Mouse (Mus musculus): Measurements from ENCODE around the gene Srrt.
A peak's percentile ranks its signal among the peaks of the same experiment; 100 is the strongest.

Srrt gene

DNA sequence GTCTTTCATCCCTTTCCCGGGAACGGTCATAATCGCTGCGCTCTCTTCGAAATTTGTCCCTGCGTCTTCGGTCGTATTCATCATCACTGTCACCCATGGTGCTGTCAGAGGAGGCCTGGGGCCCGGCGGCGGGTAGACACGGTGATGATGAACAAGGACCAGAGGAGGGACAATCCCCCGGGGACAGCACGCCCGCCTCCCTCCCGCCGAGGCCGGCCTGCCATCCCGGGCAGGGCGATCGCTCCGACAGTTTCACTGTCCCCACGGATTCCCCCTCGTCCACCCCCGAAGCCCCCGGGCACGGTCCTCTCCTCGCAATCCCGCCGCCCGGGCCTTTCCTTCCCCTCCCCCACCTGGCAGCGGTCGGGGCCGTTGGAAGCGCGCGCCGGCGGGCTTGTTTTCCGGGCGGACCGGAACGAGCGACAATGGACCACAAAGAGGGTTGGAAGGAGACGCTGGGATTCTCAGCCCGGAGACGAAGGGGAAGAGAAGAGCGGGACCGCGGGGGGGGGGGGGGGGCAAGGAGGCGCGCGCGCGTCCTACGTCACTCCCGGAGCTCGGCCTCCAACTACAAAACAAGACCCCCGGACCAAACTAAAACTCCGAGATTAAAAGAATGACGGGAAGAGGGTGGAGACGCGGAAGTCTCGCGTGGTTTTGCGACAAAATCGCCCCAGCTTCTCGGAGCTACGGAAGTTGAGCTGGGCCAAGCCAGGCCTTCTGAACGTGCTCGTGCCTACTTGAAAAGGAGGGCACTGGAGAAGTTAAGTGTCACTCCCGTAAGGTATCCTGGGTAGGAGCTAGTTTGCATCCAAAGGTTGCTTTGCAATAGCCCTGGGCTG is at the start of gene Srrt:
Gene Srrt, minus strand, starts transcription at position 604 of the 842 bp plus-strand sequence.
- peak; percentile 92 for DNase-seq

DNA sequence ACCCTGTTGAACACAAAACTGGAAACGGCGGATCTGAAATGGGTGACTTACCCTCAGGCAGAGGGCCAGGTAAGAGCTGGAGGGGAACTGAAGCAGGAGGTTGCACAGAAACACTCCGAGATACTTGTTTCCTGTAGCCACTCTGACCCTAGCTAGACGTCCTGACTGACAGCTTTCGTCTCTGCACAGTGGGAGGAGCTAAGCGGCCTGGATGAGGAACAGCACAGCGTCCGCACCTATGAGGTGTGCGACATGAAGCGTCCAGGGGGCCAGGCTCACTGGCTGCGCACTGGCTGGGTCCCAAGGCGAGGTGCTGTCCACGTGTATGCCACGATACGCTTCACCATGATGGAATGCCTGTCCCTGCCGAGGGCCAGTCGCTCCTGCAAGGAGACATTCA is 46.6 kb upstream of the Srrt start:
- no peak for DNase-seq

DNA sequence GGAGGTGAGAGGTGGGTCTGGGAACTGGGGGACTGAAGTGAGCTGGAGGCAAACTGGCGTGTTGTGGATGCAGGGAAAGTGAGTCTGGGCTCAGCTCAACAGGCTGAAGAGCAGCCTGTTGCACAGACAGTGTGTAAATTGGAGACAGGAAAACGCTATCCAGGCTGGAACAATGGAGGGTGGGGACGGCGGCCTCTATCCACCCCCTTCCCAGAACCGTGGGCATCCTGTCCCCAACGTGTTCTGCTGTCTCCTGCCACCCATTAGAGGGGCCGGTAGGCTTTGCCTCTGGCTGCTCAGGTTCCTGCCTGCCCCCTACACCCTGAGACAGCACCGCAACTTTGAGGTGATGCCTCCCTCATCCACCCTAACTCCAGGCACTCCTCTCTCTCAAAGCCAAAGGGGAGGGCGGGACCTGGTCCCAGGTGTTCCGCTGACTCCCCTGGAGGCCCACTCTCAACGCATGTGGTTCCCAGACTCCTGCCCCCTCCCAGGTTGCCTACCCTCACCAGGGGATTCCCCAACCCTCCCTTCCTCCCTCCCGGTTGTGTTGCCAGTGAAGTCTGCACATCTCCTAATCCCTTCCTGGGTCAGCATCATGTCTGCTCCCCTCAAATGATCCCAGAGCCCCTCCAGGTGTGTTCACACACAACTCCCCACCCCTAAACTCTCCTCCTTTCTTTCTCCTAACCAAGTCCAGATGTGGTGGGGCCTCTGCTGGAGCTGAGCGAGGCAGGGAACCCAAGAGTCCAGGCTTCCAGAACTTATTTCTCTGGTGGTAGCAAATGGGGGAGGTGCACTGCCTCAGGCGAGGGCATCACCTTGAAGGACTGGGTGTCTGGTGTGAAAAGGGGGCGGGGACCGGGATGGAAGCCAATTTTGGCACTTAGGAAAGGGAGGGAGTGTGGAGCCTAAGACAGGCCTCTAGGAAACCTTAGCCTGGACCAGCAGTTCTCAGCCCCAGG is 44.8 kb upstream of the Srrt start:
- no peak for DNase-seq

DNA sequence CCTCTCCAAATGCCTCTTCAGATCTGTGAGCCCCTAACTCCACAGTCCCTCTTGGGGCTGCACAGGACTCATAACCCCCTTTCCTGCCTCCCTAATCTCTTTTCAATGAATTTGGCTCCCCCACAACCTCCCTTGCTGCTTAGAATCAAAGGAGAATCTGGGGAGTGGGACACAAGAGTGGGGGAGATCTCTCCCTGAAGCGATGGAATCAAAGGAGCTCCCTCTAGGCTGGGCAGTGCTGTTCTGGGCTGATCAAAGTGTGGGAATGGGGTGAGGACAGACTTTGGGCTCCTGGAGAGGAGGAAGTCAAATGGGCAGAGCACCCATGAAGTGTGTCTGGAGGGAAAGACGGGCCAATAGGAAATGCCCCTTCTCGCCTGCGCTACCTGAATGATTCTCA is 43.9 kb upstream of the Srrt start:
- DNase-seq: no peak

DNA sequence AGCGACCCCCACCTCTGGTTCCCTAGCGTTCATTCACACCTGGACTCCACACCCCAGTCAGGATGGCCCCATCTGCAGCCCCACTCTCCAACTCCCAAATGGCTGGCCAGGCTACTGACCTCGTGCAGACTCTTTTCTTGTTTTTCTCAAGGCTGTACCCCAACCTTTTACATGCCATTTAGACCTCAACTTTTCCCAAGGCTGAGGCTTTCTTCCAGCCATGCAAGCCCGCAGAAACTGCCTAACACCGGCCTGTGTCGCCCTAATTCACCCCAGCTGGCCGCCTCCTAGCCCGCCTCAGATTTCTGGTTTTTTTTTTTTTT is 43.5 kb upstream of the Srrt start:
- DNase-seq: no peak

DNA sequence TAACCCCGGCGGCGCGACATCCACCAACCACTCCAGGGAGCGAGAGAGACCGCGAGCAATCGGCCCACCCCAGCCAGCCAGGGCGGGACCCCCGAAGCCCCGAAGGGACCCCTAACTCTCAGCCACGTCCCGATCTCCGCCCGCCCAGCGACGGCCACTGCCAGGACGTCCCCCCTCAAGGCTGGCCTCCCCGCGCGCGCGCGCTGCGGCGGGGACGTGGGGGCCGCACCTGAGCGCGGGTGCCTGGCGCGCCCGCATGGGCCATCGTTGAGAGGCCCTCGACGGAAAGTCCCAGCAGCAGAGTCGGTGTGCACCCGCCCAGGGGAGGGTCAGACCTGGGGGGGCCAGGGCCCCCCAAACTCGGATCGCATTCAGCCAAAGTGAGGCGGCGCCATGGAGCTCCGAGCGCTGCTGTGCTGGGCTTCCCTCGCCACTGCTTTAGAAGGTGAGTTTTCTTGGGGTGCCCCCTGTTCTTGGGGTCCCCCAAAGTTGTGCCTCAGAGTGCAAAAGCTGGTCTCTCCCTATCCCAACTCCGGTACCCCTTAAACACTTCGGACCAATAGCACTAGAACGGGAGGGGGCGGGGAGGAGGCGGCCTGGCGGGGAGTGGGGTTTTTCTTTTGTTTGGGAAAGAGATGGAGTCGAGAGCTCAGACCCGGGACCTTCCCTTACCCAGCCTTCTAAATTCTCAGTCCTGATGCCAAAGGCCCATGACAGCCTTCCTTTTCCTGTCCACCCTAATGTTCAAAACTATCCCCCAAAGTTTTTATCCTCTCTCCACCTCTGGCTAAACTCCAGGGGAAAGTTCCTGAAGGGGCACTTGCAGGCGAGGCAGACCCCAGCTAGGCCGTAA is 43.0 kb upstream of the Srrt start:
- DNase-seq: no peak

DNA sequence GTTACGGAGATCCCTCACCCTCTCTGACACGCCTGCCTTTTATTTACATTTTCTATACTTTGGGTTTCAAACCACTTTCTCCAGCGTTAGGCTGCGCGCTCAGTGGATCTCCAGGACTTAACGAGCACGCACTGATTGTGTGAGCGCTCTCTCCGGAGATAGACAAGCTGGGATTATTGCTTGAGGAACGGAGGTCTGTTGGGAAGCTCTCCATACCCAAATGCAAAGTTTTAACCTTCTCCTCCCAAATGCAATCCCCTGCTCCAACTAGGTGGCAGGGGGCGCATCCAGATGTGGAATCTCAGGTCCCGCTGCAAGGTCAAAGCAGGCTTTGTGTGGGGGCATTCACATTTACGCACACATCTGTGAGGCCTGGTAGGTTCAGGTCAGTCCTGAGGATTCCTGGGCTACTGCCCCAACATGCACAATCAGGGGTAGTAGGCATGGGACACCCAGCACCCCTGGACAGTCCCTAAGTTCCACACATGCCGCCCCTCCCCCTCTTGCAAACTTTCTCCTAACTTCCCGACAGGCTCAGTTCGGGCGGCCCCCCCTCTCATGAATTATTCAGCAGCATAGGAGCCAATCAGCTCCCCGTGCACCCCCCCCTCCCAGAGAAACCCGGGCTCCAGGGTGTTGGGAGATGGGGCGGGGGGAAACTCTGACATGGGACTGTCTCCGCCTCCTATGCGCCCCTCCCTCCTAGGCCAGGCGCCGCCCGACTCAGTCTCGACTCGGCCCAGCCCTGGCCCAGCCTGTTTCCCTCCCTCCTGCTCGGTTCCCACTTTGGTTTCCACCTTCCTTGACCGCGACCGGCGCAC is 42.1 kb upstream of the Srrt start, which contains the start of gene Ephb4:
Gene Ephb4, plus strand, starts transcription at position 726 of the 821 bp plus-strand sequence.
- peak; percentile 38 for DNase-seq

DNA sequence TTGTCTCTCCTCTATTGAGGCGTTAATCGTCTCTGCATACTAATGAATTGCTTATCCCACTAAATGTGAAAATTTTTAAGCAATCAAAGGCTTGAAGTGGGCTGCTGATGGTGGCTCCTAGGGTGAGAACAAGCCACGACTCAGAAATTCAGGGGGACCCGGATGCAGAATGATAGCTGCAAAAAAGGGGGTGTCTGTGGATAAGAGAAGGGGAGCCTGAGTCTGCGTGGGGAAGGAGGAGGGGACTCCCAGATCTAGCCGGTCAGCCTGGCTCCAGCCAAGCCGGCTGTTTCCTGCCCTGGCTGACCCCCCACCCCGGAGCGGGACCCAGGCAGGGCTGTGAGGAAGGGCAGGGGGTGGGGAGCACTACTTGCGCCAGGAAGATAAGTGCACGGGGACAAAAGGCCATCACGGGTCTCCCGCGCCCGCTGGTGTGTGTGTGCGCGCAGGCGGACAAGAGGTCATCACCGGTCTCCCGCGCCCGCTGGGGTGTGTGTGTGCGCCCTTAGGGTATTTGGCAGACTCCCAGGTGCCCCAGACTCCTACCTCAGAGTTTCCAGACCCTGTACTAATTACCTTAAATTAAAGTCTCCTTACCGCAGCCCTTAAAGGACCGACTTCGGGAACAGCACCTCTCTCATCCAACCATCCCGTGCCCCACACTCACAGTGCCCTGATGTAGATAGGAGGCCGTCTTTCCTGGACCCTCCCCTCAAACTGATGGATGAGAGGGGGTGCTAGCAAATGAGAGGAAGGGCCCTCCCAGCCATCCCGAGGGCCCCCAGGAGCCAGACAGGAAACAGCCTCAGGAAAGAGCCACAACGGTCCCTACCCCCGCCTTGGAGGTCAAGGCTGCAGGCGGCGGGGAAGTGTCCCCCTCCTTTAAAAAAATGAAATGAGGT is 41.3 kb upstream of the Srrt start:
- DNase-seq: no peak

DNA sequence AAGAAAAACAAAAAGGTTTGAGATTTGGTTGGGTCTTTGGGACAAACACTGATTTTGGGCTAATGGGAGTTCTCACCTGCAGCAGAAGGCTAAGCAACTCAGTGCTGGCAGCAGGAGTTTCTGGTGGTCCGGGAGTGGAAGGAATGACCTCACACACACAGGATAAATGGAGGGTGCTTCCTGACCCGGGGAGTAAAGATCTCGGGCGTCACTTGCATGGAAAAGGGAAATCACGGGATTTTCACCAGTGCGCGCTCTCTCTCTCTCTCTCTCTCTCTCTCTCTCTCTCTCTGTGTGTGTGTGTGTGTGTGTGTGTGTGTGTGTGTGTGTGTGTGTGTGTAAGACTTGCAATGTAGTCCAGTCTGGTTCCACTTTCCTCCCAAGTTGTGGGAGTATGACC is 40.4 kb upstream of the Srrt start:
- no peak for DNase-seq

DNA sequence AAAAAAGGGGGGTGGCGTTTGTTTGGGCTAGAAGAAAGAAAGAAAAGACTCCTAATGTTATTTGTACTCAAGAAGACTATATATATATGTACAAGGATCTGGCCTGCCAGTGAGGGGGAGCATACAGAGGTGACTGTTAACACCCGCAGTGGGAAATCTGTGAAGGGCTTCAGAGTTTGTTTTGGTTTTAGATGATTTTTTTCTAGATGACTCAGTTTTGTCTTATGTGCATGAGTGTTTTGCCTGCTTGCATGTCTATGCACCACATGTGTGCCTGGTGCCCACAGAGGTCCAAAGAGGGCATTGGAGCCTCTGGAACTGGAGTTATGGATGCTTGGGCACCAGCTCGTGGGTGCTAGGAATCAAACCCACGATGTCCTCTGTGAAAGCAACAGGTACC is 39.5 kb upstream of the Srrt start:
- DNase-seq: no peak

DNA sequence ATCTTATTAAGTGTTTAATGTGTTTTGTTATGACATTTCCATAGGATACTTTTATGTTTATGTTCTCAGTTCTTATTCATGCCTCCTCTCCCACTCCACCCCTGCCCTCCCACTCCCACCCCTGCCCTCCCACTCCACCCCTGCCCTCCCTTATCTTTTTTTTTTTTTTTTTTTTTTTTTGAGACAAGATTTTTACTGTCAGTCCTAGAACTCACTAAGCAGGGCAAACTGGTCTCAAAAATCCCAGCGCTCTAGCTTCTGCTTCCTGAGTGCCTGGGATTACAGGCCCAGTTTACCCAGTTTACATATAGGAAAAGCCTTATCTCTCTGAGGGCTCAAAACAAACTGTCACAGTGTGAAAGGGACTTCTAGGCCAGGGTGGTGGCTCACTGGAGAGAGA is 38.9 kb upstream of the Srrt start:
- DNase-seq: no peak

DNA sequence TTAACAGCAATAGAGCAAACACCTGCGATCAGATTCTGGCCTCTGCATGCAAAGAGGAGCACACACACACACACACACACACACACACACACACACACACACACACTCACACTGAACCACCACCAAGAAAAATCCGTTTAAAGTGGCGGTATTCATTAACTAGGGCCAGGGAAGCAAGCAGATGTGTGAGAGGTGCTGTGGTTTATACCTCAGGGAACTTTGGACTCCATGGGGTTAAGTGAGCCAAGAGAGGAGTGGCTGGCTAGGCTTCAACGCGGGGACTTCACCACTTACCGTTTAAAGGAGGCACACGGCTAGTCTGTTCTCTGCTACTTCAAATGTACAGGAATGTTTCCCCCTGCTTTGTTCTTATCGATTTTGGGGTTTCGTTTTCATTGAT is 38.3 kb upstream of the Srrt start:
- no peak for DNase-seq

DNA sequence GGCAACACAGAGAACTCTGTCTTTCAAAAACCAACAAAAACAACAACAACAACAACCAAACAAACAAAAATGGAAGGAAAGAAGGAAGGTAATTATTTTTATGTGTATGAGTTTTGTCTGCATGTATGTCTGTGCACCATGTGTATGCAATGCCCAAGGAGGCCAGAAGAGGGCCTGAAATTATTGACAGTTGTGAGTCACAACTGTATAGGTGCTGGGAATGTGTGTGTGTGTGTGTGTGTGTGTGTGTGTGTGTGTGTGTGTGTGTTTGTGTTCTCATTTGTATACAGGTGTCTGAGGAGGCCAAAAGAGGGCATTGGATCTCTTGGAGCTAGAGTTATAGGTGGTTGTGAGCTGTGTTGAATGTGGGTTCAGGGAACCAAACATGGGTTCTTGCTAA is 36.4 kb upstream of the Srrt start:
- no peak for DNase-seq

DNA sequence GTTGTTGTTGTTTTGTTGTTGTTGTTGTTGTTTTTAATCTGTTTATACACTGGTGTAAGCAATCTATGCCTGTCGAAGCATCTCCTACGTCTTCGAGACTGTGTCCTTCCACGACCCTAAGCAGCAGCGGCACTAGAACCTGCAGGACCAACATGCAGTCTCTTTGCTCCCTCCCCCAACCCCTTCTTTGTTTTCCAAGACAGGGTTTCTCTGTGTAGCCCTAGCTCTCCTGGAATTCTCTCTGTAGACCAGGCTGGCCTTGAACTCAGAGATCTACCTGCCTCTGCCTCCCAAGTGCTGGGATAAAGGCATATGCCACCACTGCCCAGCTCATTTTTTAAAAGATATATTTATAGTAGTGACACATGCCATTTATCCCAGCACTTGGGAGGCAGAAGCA is 35.9 kb upstream of the Srrt start:
- no peak for DNase-seq

DNA sequence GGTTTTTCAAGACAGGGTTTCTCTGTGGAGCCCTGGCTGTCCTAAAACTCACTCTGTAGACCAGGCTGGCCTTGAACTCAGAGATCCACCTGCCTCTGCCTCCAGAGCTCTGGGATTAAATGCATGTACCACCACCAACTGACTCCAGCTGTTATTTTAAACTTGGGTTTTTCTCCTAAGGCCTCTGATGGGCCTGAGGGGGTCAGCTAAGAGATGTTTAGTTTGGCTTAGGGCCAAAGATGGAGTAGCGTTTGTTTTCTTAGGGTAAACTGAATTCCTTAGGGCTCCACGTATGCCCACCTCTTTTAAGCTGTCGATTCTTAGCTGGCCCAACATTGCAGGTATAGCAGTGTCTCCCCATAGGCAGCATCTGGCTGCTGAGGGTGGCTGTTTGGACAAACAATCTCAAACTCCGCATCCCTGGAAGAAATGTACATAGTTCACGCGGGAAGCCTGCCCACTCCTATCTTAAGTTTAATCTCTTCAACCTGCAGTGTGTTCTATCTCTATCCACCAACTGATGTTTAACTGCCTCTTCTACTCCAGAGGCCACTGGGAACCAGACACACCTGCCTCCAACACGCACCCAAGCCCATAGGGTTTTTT is 35.0 kb upstream of the Srrt start:
- no peak for DNase-seq

DNA sequence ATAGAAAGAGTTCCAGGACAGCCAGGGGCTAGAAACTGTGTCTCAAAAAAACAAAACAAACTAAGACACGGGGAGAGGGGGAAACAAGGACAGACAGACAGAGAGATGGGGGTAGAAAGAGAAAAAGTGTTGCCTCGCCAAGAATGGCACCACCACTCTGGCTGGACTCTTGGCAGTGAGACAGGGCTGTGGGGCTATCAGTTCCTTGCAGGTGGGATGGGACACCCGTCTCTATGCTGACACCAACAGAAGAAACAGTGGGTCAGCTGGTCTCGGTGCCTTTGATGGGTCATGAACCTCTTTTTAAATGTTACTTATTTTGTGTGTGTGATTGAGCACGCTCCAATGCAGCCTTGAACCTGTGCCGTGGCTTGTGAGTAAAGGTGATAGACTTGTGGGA is 32.7 kb upstream of the Srrt start:
- peak; percentile 36 for DNase-seq

DNA sequence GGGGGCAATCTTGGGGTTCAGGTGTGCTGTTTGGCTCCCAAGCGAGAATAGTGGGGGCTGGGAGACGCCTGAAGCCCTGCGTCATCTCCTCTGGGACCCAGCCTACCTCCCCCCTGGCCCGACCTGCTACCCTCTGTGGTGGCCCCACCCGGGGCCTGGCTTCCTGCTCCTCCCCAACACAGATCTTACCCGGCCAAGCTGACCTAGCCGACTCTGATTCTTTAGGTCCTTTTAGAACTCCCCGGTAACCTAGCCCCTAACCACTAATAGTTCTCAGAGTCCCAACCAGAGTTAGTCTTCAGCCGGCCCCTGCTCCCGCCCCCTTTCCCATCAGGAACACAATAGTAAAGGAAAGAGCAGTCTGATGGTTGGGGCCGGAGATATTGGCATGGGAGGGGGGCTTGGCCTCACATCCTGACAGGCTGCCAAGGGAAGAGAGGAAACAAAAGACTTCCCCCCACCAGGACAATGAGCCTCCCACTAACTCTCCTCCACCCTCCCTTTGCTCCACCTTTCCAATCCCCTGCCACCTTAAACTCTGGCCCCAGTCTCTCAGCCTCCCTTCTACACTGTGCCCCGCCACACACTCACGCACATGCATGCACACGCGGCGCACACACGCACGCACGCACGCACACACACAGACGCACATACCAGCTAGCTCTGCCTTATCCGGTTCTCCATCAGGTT is 32.0 kb upstream of the Srrt start:
- DNase-seq: peak; percentile 74

DNA sequence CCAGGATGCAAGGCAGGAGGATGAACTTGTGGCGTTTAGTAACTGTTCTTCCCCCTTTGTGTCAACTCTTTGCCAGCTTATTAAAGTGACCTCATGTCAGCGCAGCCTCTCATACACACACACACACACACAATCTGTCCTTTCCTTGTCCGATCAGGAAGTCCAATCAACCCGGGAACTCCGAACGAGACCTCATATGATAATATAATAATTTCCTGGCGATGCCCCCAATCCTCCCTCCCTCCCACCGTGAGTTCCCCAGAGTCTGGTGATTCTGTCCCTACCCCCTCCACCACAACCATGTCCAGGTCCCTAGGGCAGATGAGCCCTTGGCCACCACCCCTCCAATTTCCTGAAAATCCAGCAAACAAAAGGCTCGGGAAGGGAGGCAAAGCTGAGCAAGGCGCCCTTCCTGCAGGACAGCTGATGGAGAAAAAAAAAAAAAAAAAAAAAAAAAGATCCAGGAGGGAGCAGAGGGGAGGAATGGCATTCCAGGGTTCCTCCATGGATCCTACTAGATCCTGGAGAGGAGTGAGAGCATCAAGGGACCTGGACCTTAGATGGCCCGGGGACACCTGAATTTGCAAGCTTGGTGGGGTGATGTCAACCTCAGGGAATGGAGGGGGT is 31.3 kb upstream of the Srrt start:
- DNase-seq: peak; percentile 72

DNA sequence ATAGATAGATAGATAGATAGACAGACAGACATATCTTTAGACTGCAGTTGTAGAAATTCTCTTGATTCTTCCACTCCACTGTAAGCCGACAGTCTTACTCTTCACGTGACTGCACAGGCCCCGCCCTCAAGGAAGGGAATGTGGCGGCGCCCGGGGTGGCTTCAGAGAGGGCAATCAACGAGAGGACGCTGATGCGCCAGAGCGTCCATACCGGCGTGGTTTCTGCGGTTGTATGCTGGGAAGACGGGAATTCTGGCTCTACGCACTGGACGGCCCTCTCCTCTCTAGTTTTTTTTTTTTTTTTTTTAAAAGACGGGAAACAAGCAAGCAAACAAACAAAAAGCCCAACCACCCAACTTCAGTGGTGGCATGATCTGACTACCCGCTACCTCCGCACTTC is 30.8 kb upstream of the Srrt start:
- peak; percentile 94 for DNase-seq

DNA sequence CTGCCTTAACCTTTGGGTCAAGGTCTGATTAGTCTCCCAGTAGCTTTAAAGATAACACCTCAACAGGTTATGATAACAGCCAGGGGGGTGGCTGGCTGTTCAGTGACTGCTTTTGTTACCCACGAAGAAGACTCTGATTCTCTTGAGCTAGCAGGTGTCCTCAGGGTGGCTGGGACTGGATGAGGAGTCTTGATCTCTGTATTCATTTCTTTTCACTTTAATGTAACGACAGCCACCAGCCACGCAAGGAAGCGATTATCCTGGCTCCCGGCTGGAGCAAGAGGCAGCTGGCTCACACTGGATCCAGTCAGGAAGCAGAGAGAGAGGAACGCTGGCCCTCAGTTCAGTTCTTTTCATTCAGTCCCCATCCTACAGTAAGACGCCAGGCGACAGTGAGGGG is 29.7 kb upstream of the Srrt start:
- no peak for DNase-seq

Data from cerebellum, adult 9-11 months (tissue).